Mouse (Mus musculus) CH12.LX (cell line): Measurements from ENCODE around the gene Fgf23. TPM values are rescaled to one million over a fixed set of nuclear protein-coding genes. Genes with fewer than 3 reads are reported as not detected.

ENCODE experiments used
- DNase-seq: peaks from one replicate; pipeline ENCODE4 v3.0.0-alpha.2; 2013; ENCODE audit errors: extremely low read depth
- H3K27ac ChIP-seq: 2 replicates; pipeline ENCODE4 v1.5.1; 2012; ENCODE audit warnings: low read depth, mild to moderate bottlenecking, control low read depth, moderate library complexity; ENCODE audit not compliant: insufficient read depth
- H3K27me3 ChIP-seq: replicated peaks from 2 replicates; pipeline ENCODE3; 2012; ENCODE audit warnings: inconsistent platforms
- H3K36me3 ChIP-seq, 2 experiments: replicated peaks in 1 of 2; 2 replicates each; pipeline versions ENCODE3 to v1.6.1; 2012; ENCODE audit warnings: inconsistent platforms in 1 of 2, low read length in 1 of 2, mild to moderate bottlenecking in 1 of 2, mixed read lengths in 1 of 2, moderate library complexity in 1 of 2; ENCODE audit not compliant: control insufficient read depth in 1 of 2, insufficient read depth in 1 of 2
- H3K4me1 ChIP-seq, 2 experiments: 2 replicates each; pipeline ENCODE4 v1.6.1; 2012; ENCODE audit warnings: inconsistent platforms in 1 of 2, moderate library complexity in 1 of 2; ENCODE audit not compliant: insufficient read depth in 2 of 2, control insufficient read depth in 1 of 2
- H3K4me2 ChIP-seq: 2 replicates; pipeline ENCODE4 v1.6.1; 2012; ENCODE audit warnings: low read depth, mild to moderate bottlenecking, control low read depth; ENCODE audit not compliant: poor library complexity, insufficient read depth, severe bottlenecking
- H3K4me3 ChIP-seq, 3 experiments: fragments of 150-350 bp in 1 of 3; sonication (generic) in 1 of 3; replicated peaks in 1 of 3; 2 replicates each; pipeline versions ENCODE3 to v1.5.1; 2011 to 2012; ENCODE audit warnings: low read depth in 2 of 3, low read length in 2 of 3, mild to moderate bottlenecking in 2 of 3, moderate library complexity in 2 of 3, control low read depth in 1 of 3, improper control_type of control experiment in 1 of 3, inconsistent platforms in 1 of 3, mixed read lengths in 1 of 3; ENCODE audit not compliant: poor library complexity in 1 of 3
- H3K79me2 ChIP-seq: replicated peaks from 2 replicates; pipeline ENCODE4 v1.6.1; 2012; ENCODE audit warnings: mild to moderate bottlenecking, moderate library complexity; ENCODE audit not compliant: control insufficient read depth, poor library complexity, insufficient read depth, severe bottlenecking; ENCODE audit errors: extremely low read depth
- H3K9ac ChIP-seq: 2 replicates; pipeline ENCODE4 v1.6.1; 2012; ENCODE audit warnings: low read depth, mild to moderate bottlenecking, control low read depth, moderate library complexity; ENCODE audit not compliant: insufficient read depth
- H3K9me3 ChIP-seq: replicated peaks from 2 replicates; pipeline ENCODE3; 2012; ENCODE audit warnings: low read length, inconsistent platforms, mixed read lengths
- BHLHE40 ChIP-seq: IDR thresholded peaks from 2 replicates; pipeline ENCODE4 v1.6.1; 2011; ENCODE audit warnings: mild to moderate bottlenecking, low read depth, low read length, improper control_type of control experiment
- CHD1 ChIP-seq: IDR thresholded peaks from 2 replicates; pipeline ENCODE4 v1.6.1; 2012; ENCODE audit warnings: low read depth, low read length, improper control_type of control experiment, inconsistent platforms
- CHD2 ChIP-seq: IDR thresholded peaks from 2 replicates; pipeline ENCODE4 v1.6.1; 2011; ENCODE audit warnings: low read length, improper control_type of control experiment
- EP300 ChIP-seq: IDR thresholded peaks from 2 replicates; pipeline ENCODE4 v1.6.1; 2011; ENCODE audit warnings: low read length, improper control_type of control experiment
- ETS1 ChIP-seq: conservative IDR thresholded peaks from 2 replicates; pipeline ENCODE4 v1.6.1; 2012; ENCODE audit warnings: low read depth, mild to moderate bottlenecking, inconsistent platforms, low read length, improper control_type of control experiment, moderate library complexity
- HCFC1 ChIP-seq: IDR thresholded peaks from 2 replicates; pipeline ENCODE4 v1.6.1; 2012; ENCODE audit warnings: low read depth, mild to moderate bottlenecking, inconsistent platforms, low read length, improper control_type of control experiment
- IRF4 ChIP-seq: IDR thresholded peaks from 2 replicates; pipeline ENCODE4 v1.6.1; 2014; ENCODE audit warnings: low read depth, mild to moderate bottlenecking, inconsistent platforms, low read length, improper control_type of control experiment
- JUN ChIP-seq: IDR thresholded peaks from 2 replicates; pipeline ENCODE4 v1.6.1; 2011; ENCODE audit warnings: low read depth, mild to moderate bottlenecking, low read length, improper control_type of control experiment, moderate library complexity; ENCODE audit not compliant: insufficient read depth
- JUND ChIP-seq: conservative IDR thresholded peaks from 2 replicates; pipeline ENCODE4 v1.6.1; 2011; ENCODE audit warnings: low read depth, low read length, improper control_type of control experiment
- KAT2A ChIP-seq: IDR thresholded peaks from 2 replicates; pipeline ENCODE4 v1.6.1; 2012; ENCODE audit warnings: low read length, improper control_type of control experiment, inconsistent platforms; ENCODE audit not compliant: insufficient replicate concordance
- MAX ChIP-seq: IDR thresholded peaks from 2 replicates; pipeline ENCODE4 v1.6.1; 2011; ENCODE audit warnings: low read length, improper control_type of control experiment
- MAZ ChIP-seq: IDR thresholded peaks from 2 replicates; pipeline ENCODE4 v1.6.1; 2012; ENCODE audit warnings: low read depth, mild to moderate bottlenecking, inconsistent platforms, low read length, improper control_type of control experiment, moderate library complexity
- MYC ChIP-seq: IDR thresholded peaks from 2 replicates; pipeline ENCODE4 v1.6.1; 2011; ENCODE audit warnings: low read depth, mild to moderate bottlenecking, improper control_type of control experiment, low read length
- NELFE ChIP-seq: IDR thresholded peaks from 2 replicates; pipeline ENCODE4 v1.6.1; 2011; ENCODE audit warnings: low read depth, low read length, improper control_type of control experiment
- PAX5 ChIP-seq: IDR thresholded peaks from 2 replicates; pipeline ENCODE4 v1.6.1; 2012; ENCODE audit warnings: low read length, inconsistent platforms, mixed read lengths
- POLR2A ChIP-seq: IDR thresholded peaks from 2 replicates; pipeline ENCODE4 v1.6.1; 2011; ENCODE audit warnings: low read depth, mild to moderate bottlenecking, improper control_type of control experiment, low read length
- RAD21 ChIP-seq: IDR thresholded peaks from 2 replicates; pipeline ENCODE4 v1.6.1; 2011; ENCODE audit warnings: low read depth, mild to moderate bottlenecking, low read length, improper control_type of control experiment, moderate library complexity
- SIN3A ChIP-seq: IDR thresholded peaks from 2 replicates; pipeline ENCODE4 v1.6.1; 2012; ENCODE audit warnings: low read length, improper control_type of control experiment, inconsistent platforms
- USF1 ChIP-seq: IDR thresholded peaks from 2 replicates; pipeline ENCODE4 v1.6.1; 2014; ENCODE audit warnings: low read depth, mild to moderate bottlenecking, inconsistent platforms, low read length, improper control_type of control experiment
- USF2 ChIP-seq: conservative IDR thresholded peaks from 2 replicates; pipeline ENCODE4 v1.6.1; 2011; ENCODE audit warnings: low read depth, low read length, improper control_type of control experiment
- ZC3H11A ChIP-seq: IDR thresholded peaks from 2 replicates; pipeline ENCODE4 v1.6.1; 2012; ENCODE audit warnings: low read depth, mild to moderate bottlenecking, inconsistent platforms, low read length, improper control_type of control experiment
- ZKSCAN1 ChIP-seq: IDR thresholded peaks from 2 replicates; pipeline ENCODE4 v1.6.1; 2012; ENCODE audit warnings: low read depth, inconsistent platforms, low read length, improper control_type of control experiment, borderline replicate concordance
- ZMIZ1 ChIP-seq: IDR thresholded peaks from 2 replicates; pipeline ENCODE4 v1.6.1; 2012; ENCODE audit warnings: low read depth, mild to moderate bottlenecking, inconsistent platforms, low read length, improper control_type of control experiment
- ZNF384 ChIP-seq: IDR thresholded peaks from 2 replicates; pipeline ENCODE4 v1.6.1; 2012; ENCODE audit warnings: low read depth, low read length, improper control_type of control experiment, inconsistent platforms
- dilution Hi-C: fragments of 300-500 bp; cut with MboI; formaldehyde crosslinking; loops from 2 replicates; pipeline ENCODE4 v1.14.3; 2020; ENCODE audit warnings: low sequenced_read_pairs; ENCODE audit not compliant: extremely low pct_unique_long_range_greater_than_20kb, extremely low pct_ligation_motif_present
- in situ Hi-C: fragments of 300-500 bp; cut with MboI; formaldehyde crosslinking; loops from 3 replicates; pipeline ENCODE4 v1.14.3; 2019; ENCODE audit warnings: low sequenced_read_pairs, low pct_ligation_motif_present, low pct_unique_long_range_greater_than_20kb, mixed read lengths
- polyA plus RNA-seq: library from polyadenylated mRNA; unstranded; fragments of >175 nt; gene quantifications from 2 replicates; pipeline ENCODE4 v1.2.1, GENCODE M21; 2012; ENCODE audit warnings: low read depth; ENCODE audit not compliant: insufficient read length
- total RNA-seq, 2 experiments: library from RNA; depleted of rRNA; stranded (reverse); fragments of 300-350 nt in 1 of 2; fragments of >200 nt in 1 of 2; gene quantifications; 2 replicates each; pipeline ENCODE4 v1.2.3; 2012 to 2014

Fgf23 gene
- total and polyA plus RNA-seq, 3 experiments = not detected

GRCm38 (mm10) chr6:127059975-127060374 is 12.7 kb upstream of the Fgf23 start:
- peaks cover 0 to 5% of the 10 kb centered on the region in 2 experiments; a peak in 2 of 4 replicates for H3K4me1 ChIP-seq
- no peaks in the 10 kb centered on the region for H3K79me2 ChIP-seq
- dilution Hi-C loops = no loop called here
- H3K27ac ChIP-seq = no peak overlapping the region
- H3K36me3 ChIP-seq = no peaks in the 10 kb centered on the region
- in situ Hi-C loops = no loop called here
- TF ChIP-seq CHD1 (no peak), MAZ (no peak), MAX (no peak), JUND (no peak), ETS1 (no peak), USF2 (no peak), ZC3H11A (no peak), POLR2A (no peak)
- H3K4me3 ChIP-seq = no peak overlapping the region
- peaks cover 23% of the 10 kb centered on the region for H3K27me3 ChIP-seq
- H3K9ac ChIP-seq = no peak overlapping the region
- H3K9me3 ChIP-seq = no peaks in the 10 kb centered on the region
- no peak for DNase-seq
- H3K4me2 ChIP-seq = no peak overlapping the region

DNA sequence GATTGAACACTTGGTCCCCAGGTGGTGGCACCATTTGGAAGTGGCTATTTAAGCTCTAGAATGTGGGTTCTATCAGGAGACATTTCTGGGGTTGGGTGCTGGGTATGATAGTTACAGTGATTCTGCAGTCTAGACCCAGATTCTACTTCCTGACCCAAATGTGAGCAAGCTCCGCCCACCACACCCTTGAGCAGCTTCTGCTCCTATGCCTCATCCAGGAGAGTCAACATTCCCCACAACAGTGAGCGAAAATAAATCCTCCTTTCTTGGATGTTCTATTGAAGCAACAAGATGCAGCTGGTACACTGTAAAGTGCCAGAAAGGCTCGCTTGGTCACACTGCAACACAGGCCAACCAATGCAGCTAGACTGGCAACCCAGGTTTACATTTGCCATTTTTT is 8.8 kb upstream of the Fgf23 start:
- no peaks in the 10 kb centered on the region for H3K9me3 ChIP-seq
- no peak overlapping the region for H3K27ac ChIP-seq
- DNase-seq = no peak
- dilution Hi-C loops = no loop called here
- no peaks in the 10 kb centered on the region for H3K36me3 ChIP-seq
- H3K79me2 ChIP-seq = no peaks in the 10 kb centered on the region
- no peak overlapping the region for H3K4me2 ChIP-seq
- TF ChIP-seq ETS1 (no peak), MAZ (no peak), ZMIZ1 (no peak), ZC3H11A (no peak), CHD1 (no peak), POLR2A (no peak), USF1 (no peak), EP300 (no peak), CHD2 (no peak), JUND (no peak), KAT2A (no peak), NELFE (no peak)
- H3K27me3 ChIP-seq = peaks cover 31% of the 10 kb centered on the region
- in situ Hi-C loops = no loop called here
- H3K4me3 ChIP-seq = no peak overlapping the region
- no peak overlapping the region for H3K9ac ChIP-seq
- peaks cover 0 to 3% of the 10 kb centered on the region in 2 experiments; a peak in 2 of 4 replicates for H3K4me1 ChIP-seq

- in situ Hi-C loops = no loop called here
- Histone ChIP-seq H3K4me2 (no peak overlapping the region), H3K4me3 (no peak overlapping the region)
Observed at GRCm38 (mm10) chr6:127064815-127065214, 7.9 kb upstream of the Fgf23 start.

More at GRCm38 (mm10) chr6:127064815-127065214, 7.9 kb upstream of the Fgf23 start:
- Histone ChIP-seq H3K9me3 (no peaks in the 10 kb centered on the region), H3K27me3 (peaks cover 31% of the 10 kb centered on the region), H3K36me3 (no peaks in the 10 kb centered on the region), H3K79me2 (no peaks in the 10 kb centered on the region), H3K9ac (no peak overlapping the region), H3K27ac (no peak overlapping the region), H3K4me1 (peaks cover 0 to 3% of the 10 kb centered on the region in 2 experiments; a peak in 2 of 4 replicates)
- DNase-seq = no peak
- TF ChIP-seq EP300 (no peak), ZMIZ1 (no peak), IRF4 (no peak), HCFC1 (no peak), USF1 (no peak), CHD2 (no peak), RAD21 (no peak), ZNF384 (no peak), CHD1 (no peak), JUN (no peak), SIN3A (no peak), PAX5 (no peak), ZKSCAN1 (no peak), BHLHE40 (no peak), POLR2A (no peak), MAX (no peak), MYC (no peak)
- dilution Hi-C loops = no loop called here
